Mouse (Mus musculus) ES-Bruce4 (cell line): ENCODE data around the gene Cnn3.

Source experiments
- CTCF ChIP-seq: IDR thresholded peaks from one replicate; pipeline ENCODE4 v1.8.1; 2011; ENCODE audit warnings: low read depth, low read length
- EP300 ChIP-seq: IDR thresholded peaks from 2 replicates; pipeline ENCODE4 v1.6.1; 2011; ENCODE audit warnings: low read depth, low read length; ENCODE audit not compliant: insufficient read depth
- POLR2A ChIP-seq: IDR thresholded peaks from one replicate; pipeline ENCODE4 v1.8.1; 2011; ENCODE audit warnings: low read length; ENCODE audit not compliant: insufficient read depth

- TF ChIP-seq CTCF (no peak), POLR2A (no peak), EP300 (no peak)
These were observed 36.3 kb upstream of the Cnn3 start for GRCm38 (mm10) chr3:121389860-121390530.
